Mouse (Mus musculus): ENCODE measurements around the gene Olfr267. TPM values are rescaled to one million over a fixed set of nuclear protein-coding genes. Genes with fewer than 3 reads are reported as not detected.

Olfr267 gene
- 0.11 TPM for polyA plus RNA-seq (2014; fragmentation: Illumina TruSeq; extraction: RNeasy Lipid Tissue Mini Kit (QIAGEN cat#74804); ENCODE audit: low replicate concordance)

GRCm38 (mm10) chr4:58787616-58788015 is at the start of gene Olfr267:
Gene Olfr267, minus strand, starts transcription at chr4:58787716.

Other genes starting within 250 kb of the Olfr267 start
- 77.7 TPM for gene Lpar1, start 233.8 kb downstream of the Olfr267 start, polyA plus RNA-seq (2014; fragmentation: Illumina TruSeq; extraction: RNeasy Lipid Tissue Mini Kit (QIAGEN cat#74804); ENCODE audit: low replicate concordance)
- 143 TPM for gene Ecpas, start 125.0 kb upstream of the Olfr267 start, polyA plus RNA-seq (2014; fragmentation: Illumina TruSeq; extraction: RNeasy Lipid Tissue Mini Kit (QIAGEN cat#74804); ENCODE audit: low replicate concordance)
- gene Zkscan16, start 155.9 kb upstream of the Olfr267 start, polyA plus RNA-seq (2014; fragmentation: Illumina TruSeq; extraction: RNeasy Lipid Tissue Mini Kit (QIAGEN cat#74804); ENCODE audit: low replicate concordance): 0.19 TPM
- 83.5 TPM for gene Ptgr1, start 199.4 kb upstream of the Olfr267 start, polyA plus RNA-seq (2014; fragmentation: Illumina TruSeq; extraction: RNeasy Lipid Tissue Mini Kit (QIAGEN cat#74804); ENCODE audit: low replicate concordance)
- 34.1 TPM for gene Dnajc25, start 207.3 kb upstream of the Olfr267 start, polyA plus RNA-seq (2014; fragmentation: Illumina TruSeq; extraction: RNeasy Lipid Tissue Mini Kit (QIAGEN cat#74804); ENCODE audit: low replicate concordance)
- gene Gm20503, start 215.5 kb upstream of the Olfr267 start, polyA plus RNA-seq (2014; fragmentation: Illumina TruSeq; extraction: RNeasy Lipid Tissue Mini Kit (QIAGEN cat#74804); ENCODE audit: low replicate concordance): not detected
- 66.8 TPM for gene Gng10, start 247.4 kb upstream of the Olfr267 start, polyA plus RNA-seq (2014; fragmentation: Illumina TruSeq; extraction: RNeasy Lipid Tissue Mini Kit (QIAGEN cat#74804); ENCODE audit: low replicate concordance)